Mouse (Mus musculus) small intestine, adult 2 months (tissue): ENCODE results near the gene Galm. TPM values are rescaled to one million over a fixed set of nuclear protein-coding genes. Genes with fewer than 3 reads are reported as not detected.

ENCODE experiments used
- H3K27ac ChIP-seq: fragments of 200-500 bp; 2 replicates; pipeline ENCODE4 v1.5.1; 2012; ENCODE audit warnings: low read depth, low read length, control low read depth, inconsistent platforms; ENCODE audit not compliant: insufficient read depth
- H3K27me3 ChIP-seq: fragments of 200-500 bp; 2 replicates; pipeline ENCODE4 v1.6.1; 2012; ENCODE audit warnings: mild to moderate bottlenecking, moderate library complexity, low read length, inconsistent platforms; ENCODE audit not compliant: control insufficient read depth, insufficient read depth
- H3K36me3 ChIP-seq: fragments of 200-500 bp; 2 replicates; pipeline ENCODE4 v1.6.1; 2012; ENCODE audit warnings: mild to moderate bottlenecking, low read length, control low read depth, inconsistent platforms; ENCODE audit not compliant: control insufficient read depth, insufficient read depth
- H3K4me1 ChIP-seq: fragments of 200-500 bp; 2 replicates; pipeline ENCODE4 v1.6.1; 2012; ENCODE audit warnings: low read length, inconsistent platforms, mixed read lengths; ENCODE audit not compliant: control insufficient read depth, insufficient read depth, insufficient read length
- H3K4me3 ChIP-seq: fragments of 200-500 bp; 2 replicates; pipeline ENCODE4 v1.5.1; 2012; ENCODE audit warnings: low read depth, mild to moderate bottlenecking, control low read depth, inconsistent platforms, low read length, moderate library complexity
- CTCF ChIP-seq: fragments of 200-500 bp; IDR thresholded peaks from 2 replicates; pipeline ENCODE4 v1.5.1; 2012; ENCODE audit warnings: low read depth, mild to moderate bottlenecking, control low read depth, inconsistent platforms, low read length, moderate library complexity, mixed read lengths; ENCODE audit not compliant: insufficient replicate concordance, insufficient read length; ENCODE audit errors: extremely low read depth
- POLR2A ChIP-seq: fragments of 200-500 bp; IDR thresholded peaks from 2 replicates; pipeline ENCODE4 v1.6.1; 2012; ENCODE audit warnings: low read depth, mild to moderate bottlenecking, control low read depth, inconsistent platforms, low read length, moderate library complexity
- WGBS: fragments of 180-500 bp; shearing (Covaris S2); methylation state at CpG from one replicate; pipeline ENCODE4 v1.1.7; 2018; 5-methylcytosine and 5-hydroxymethylcytosine counted together
- polyA plus RNA-seq: library from polyadenylated mRNA; depleted of rRNA; stranded (reverse); fragments of >200 nt; gene quantifications from 2 replicates; pipeline ENCODE4 v1.2.3, GENCODE M21; 2012

The Galm gene
- polyA plus RNA-seq, 1 experiment = 67.4 TPM

DNA sequence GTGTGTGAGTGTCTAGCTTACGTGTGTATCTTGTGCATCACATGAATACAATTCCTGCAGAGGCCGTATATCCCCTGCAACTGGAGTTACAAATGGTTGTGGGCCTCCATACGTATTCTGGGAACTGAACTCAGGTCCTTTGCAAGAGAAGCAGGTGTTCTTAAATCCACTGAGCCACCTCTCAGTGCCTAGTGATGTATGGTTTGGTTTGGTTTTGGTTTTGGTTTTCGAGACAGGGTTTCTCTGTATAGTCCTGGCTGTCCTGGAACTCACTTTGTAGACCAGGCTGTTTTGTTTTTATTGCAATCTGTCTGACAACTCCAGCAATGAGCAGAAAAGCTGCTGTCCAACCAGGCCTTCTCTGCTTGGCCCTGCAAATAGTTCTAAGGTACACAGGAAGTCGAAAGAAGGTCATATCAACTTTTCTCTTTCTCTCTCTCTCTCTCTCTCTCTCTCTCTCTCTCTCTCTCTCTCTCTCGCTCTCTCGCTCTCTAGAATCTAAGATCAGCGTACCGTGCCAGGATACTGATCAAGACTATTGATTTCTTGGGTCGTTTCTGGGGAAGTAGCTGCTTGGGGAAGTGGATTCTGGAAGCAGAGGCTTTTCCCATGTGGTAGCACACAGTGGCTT, 21.8 kb upstream of the Galm start:
- WGBS = 62% methylated on average over 10 of the region's 10 CpGs
- Histone ChIP-seq H3K27me3 (no peaks in the 10 kb centered on the region), H3K36me3 (no peaks in the 10 kb centered on the region), H3K4me3 (no peak overlapping the region), H3K4me1 (no peaks in the 10 kb centered on the region), H3K27ac (no peak overlapping the region)
- TF ChIP-seq POLR2A (no peak), CTCF (no peak)

DNA sequence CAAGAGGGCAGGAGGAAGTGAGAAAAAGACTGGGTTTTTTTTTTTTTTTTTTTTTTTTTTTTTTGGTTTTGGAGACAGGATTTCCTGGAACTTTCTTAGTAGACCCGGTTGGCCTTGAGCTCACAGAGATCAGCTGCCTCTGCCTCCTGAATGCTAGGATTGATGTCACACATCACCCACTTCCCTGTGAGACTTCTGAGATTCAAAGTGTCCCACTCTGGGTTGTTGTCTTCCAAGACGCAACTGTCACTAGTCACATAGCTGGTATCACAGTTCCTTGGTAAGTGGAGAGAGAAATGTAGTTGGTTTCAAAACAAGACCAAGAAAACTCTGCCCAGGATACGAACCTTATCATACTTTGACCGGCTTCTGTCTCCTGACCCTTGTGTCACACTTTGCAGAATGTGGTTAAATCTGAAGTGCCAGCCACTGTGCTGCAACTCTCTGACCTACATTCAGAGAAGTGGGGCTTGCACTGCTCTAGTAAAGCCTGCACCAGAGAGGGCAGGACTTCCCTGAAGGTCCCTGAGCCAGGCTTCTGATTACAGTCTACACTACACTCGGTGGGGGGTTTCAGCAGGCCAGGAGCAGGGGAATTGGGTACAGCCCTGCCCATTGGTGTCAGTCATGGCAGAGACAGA, 14.5 kb upstream of the Galm start:
- peak overlapping the region; percentile 46 for H3K27ac ChIP-seq
- no peaks in the 10 kb centered on the region for H3K4me1 ChIP-seq
- WGBS = 66% methylated on average over 5 of the region's 5 CpGs
- no peaks in the 10 kb centered on the region for H3K36me3 ChIP-seq
- no peak overlapping the region for H3K4me3 ChIP-seq
- TF ChIP-seq CTCF (no peak), POLR2A (no peak)
- no peaks in the 10 kb centered on the region for H3K27me3 ChIP-seq

GRCm38 (mm10) chr17:80113468-80113867, 13.8 kb upstream of the Galm start:
- H3K4me1 ChIP-seq = no peaks in the 10 kb centered on the region
- H3K27ac ChIP-seq = no peak overlapping the region
- 91% methylated on average over 4 of the region's 4 CpGs for WGBS
- no peaks in the 10 kb centered on the region for H3K36me3 ChIP-seq
- no peak for TF ChIP-seq POLR2A
- TF ChIP-seq CTCF = no peak
- no peak overlapping the region for H3K4me3 ChIP-seq
- H3K27me3 ChIP-seq = no peaks in the 10 kb centered on the region

DNA sequence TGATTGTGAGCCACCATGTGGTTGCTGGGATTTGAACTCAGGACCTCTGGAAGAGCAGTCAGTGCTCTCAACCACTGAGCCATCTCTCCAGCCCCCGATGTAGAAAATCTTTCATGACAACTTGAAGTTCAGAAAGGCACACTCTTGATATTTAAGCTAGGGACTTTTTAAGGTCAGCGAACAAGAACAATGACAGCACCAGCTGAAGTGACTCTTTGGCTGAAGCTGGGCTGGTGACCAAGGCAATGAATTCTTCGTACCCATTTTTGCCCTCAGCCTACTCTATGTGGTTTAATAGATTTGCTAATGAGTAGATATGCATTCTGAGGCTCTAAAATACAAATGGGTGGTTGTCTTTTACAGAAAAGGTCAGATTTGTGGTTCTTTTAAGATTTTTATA, 6.9 kb upstream of the Galm start:
- WGBS = 94% methylated on average over 3 of the region's 3 CpGs
- Histone ChIP-seq H3K27me3 (no peaks in the 10 kb centered on the region), H3K27ac (no peak overlapping the region), H3K4me3 (no peak overlapping the region), H3K4me1 (peaks cover 8% of the 10 kb centered on the region; the same call in 1 of the 2 replicates), H3K36me3 (no peaks in the 10 kb centered on the region)
- TF ChIP-seq POLR2A (no peak), CTCF (no peak)

DNA sequence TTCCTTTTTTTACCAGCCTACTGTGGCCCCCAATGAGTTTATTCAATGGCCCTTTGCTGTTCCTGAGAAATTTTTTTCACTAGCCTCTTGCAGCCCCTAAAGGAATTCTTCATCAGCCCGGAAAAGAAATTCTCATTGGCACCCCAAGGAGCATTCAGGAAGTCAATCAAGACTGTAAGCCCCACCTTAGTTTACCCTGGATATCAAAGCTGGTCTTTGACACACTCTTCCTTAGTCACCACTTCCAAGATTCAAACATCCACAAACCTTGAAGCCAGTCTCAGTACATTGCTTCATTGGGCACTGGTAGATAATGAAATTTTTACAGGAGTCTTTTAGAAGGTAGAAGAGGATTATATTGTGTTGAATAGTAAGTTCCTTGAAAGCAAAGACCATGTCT, 5.4 kb upstream of the Galm start:
- Histone ChIP-seq H3K27me3 (no peaks in the 10 kb centered on the region), H3K4me3 (no peak overlapping the region), H3K4me1 (peaks cover 8% of the 10 kb centered on the region; the same call in 1 of the 2 replicates), H3K27ac (no peak overlapping the region), H3K36me3 (no peaks in the 10 kb centered on the region)
- no peak for TF ChIP-seq CTCF
- WGBS = 26% methylated on average over 1 of the region's 1 CpGs

DNA sequence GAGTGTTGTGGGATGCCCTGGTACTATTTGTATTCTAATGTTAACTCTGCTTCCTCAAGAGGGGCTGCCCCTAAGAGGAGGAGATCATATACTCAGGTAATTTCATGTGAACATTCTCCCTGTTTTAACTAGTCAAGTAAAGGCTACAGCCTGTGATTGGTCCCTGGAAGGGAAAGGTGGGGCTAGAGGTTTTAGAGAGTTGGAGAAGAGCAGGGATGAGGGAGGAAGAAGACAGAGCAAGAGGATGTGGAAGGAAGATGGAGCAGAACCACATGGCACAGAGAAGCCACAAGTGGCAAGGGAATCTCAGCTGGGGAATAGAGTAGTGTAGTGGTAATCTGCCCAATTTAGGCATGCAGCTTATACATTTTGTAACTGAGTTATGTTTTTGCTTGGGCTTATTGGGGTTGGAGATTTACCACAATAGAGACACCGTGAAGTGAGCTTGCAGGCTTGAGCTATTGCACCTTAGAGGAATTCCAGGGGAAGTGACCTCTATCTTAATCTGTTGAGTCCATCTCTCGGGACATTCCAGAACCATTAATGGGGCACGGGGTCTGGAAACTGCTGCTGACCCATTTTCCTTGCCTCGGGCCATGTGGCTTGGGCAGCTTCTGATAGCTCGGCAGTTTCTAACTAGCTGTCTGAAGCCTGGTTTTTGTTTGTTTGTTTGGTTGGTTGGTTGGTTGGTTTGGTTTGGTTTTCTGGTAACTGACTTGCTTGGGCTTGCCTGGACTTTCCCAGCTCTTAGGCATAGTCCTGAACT, 2.1 kb upstream of the Galm start:
- TF ChIP-seq CTCF (no peak), POLR2A (no peak)
- H3K4me1 ChIP-seq = peaks cover 8% of the 10 kb centered on the region; the same call in 1 of the 2 replicates
- WGBS = 89% methylated on average over 5 of the region's 5 CpGs

GRCm38 (mm10) chr17:80126166-80126565, 1.1 kb upstream of the Galm start:
- WGBS = 93% methylated on average over 6 of the region's 6 CpGs
- H3K27ac ChIP-seq = no peak overlapping the region
- no peaks in the 10 kb centered on the region for H3K36me3 ChIP-seq
- no peaks in the 10 kb centered on the region for H3K27me3 ChIP-seq
- TF ChIP-seq POLR2A (no peak), CTCF (no peak)
- no peak overlapping the region for H3K4me3 ChIP-seq
- H3K4me1 ChIP-seq = peaks cover 11% of the 10 kb centered on the region

More for the DNA sequence above, 2.1 kb upstream of the Galm start:
- Histone ChIP-seq H3K27me3 (no peaks in the 10 kb centered on the region), H3K36me3 (no peaks in the 10 kb centered on the region), H3K4me3 (no peak overlapping the region), H3K27ac (no peak overlapping the region)
